Mouse (Mus musculus) forebrain, embryonic 15.5 days (tissue): ENCODE results near the gene Olfr1221. TPM values are rescaled to one million over a fixed set of nuclear protein-coding genes. Genes with fewer than 3 reads are reported as not detected.
"Not testable (repeated sequence)": the region's sequence is repeated elsewhere in the genome, so short reads cannot be mapped to it uniquely, and the experiment has no call there.

ENCODE experiments used
- ATAC-seq: fragments of 200-750 bp; cut with Nextera tagmentation; replicated peaks from 2 replicates; pipeline ENCODE4 v1.8.0; 2017; ENCODE audit warnings: mild to moderate bottlenecking, moderate TSS enrichment, moderate library complexity
- H3K27ac ChIP-seq: fragments of 300-500 bp; sonication (generic); replicated peaks from 2 replicates; pipeline ENCODE4 v1.5.1; 2015; ENCODE audit warnings: mild to moderate bottlenecking, inconsistent platforms
- H3K27me3 ChIP-seq: fragments of 300-500 bp; sonication (generic); 2 replicates; pipeline ENCODE4 v1.6.1; 2015; ENCODE audit warnings: inconsistent platforms
- H3K36me3 ChIP-seq: fragments of 300-500 bp; sonication (generic); 2 replicates; pipeline ENCODE4 v1.6.1; 2015; ENCODE audit warnings: mild to moderate bottlenecking, inconsistent platforms
- H3K4me1 ChIP-seq: fragments of 300-500 bp; sonication (generic); 2 replicates; pipeline ENCODE4 v1.6.1; 2015; ENCODE audit warnings: inconsistent platforms
- H3K4me2 ChIP-seq: fragments of 300-500 bp; sonication (generic); replicated peaks from 2 replicates; pipeline ENCODE4 v1.6.1; 2015; ENCODE audit warnings: mild to moderate bottlenecking, inconsistent platforms
- H3K4me3 ChIP-seq: fragments of 300-500 bp; sonication (generic); 2 replicates; pipeline ENCODE4 v1.5.1; 2015; ENCODE audit warnings: mild to moderate bottlenecking, inconsistent platforms
- H3K9ac ChIP-seq: fragments of 300-500 bp; sonication (generic); replicated peaks from 2 replicates; pipeline ENCODE4 v1.6.1; 2015; ENCODE audit warnings: mild to moderate bottlenecking, inconsistent platforms
- H3K9me3 ChIP-seq: fragments of 300-500 bp; sonication (generic); 2 replicates; pipeline ENCODE4 v1.6.1; 2016; ENCODE audit warnings: inconsistent platforms
- WGBS: fragments of 180-500 bp; shearing (Covaris S2); methylation state at CpG from one replicate; pipeline ENCODE4 v1.1.7; 2015; ENCODE audit warnings: mixed read lengths; 5-methylcytosine and 5-hydroxymethylcytosine counted together
- polyA plus RNA-seq: library from polyadenylated mRNA; unstranded; fragments of >200 nt; fragmentation: Nextera tagmentation; extraction: Ambion mirVana; gene quantifications from 2 replicates; pipeline ENCODE4 v1.2.1, GENCODE M21; 2015

Gene Olfr1221
- polyA plus RNA-seq = not detected in 2 replicates

DNA sequence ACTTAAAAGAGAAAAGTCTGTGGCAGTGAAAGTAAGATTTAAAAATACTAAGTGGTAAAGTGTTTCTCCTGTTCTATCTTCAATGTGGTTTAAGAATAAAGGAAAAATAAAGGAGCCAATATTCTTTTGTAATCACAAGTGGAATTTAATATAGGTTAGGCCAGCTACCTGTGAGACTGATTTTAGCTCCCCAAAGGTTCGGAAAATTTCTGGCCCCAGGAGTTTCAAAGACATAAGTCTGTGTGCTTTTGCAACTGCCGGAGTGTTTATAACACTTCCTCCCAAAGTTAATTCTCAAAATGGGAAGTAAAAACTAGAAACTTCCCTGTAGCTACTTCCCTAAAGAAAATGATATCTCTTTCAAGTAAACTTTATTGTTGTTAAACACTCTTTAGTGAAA is at the start of gene Olfr1221:
Olfr1221 (minus strand) TSS at position 101 of the 400 bp plus-strand sequence.
- H3K27me3 ChIP-seq = no peaks in the 10 kb centered on the region
- no peak within 1 kb of the TSS for H3K27ac ChIP-seq
- no peaks in the 10 kb centered on the region for H3K9me3 ChIP-seq
- ATAC-seq = no peak
- H3K36me3 ChIP-seq = no peaks in the 10 kb centered on the region
- no peaks in the 10 kb centered on the region for H3K4me1 ChIP-seq
- WGBS = 93% methylated on average over 2 of the region's 2 CpGs
- H3K9ac ChIP-seq = no peak within 1 kb of the TSS
- H3K4me3 ChIP-seq = no peak within 1 kb of the TSS
- H3K4me2 ChIP-seq = no peak within 1 kb of the TSS

DNA sequence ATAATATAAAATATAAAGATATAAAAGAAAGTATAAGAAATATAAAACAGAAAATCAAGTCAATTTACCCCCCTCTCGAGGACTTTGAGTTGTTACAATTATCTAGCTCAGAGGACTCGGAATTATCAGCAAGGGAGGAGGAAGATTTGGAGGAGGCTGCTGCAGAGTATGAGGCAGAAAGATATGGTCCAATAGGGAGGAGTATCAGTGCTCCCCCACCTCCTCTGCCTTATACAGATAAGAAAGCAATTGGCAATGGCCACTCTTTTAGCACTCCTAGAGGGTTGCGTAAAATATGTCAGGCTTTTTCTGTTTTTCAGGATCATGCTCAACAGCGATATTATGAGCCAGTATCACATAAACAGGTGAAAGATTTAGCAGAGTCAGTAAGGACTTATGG is 47.6 kb upstream of the Olfr1221 start:
- not testable (repeated sequence) for H3K9me3 ChIP-seq, H3K4me3 ChIP-seq, H3K4me1 ChIP-seq, H3K27me3 ChIP-seq, H3K27ac ChIP-seq, ATAC-seq, H3K4me2 ChIP-seq, H3K36me3 ChIP-seq, H3K9ac ChIP-seq
- WGBS = 91% methylated on average over 4 of the region's 4 CpGs

DNA sequence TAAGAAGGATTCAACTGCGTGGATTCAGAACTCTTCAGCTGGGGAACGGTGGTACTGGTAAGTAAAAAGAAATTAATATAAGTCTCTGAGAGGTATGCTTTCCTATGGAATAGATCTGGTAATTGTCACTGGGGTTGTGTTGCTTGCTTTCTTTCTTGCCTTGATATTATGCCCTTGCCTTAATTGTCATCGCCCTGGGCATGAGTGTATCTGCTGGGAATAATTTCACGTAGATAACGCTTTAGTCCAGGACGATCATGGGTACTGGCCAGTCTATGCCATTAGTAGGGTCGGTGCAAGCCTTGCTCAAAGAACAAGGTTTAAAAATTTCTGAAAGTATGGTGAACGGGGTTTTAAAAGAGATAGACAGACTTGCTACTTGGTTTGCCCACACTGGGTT is 46.9 kb upstream of the Olfr1221 start, which contains the start of gene Olfr1224-ps1:
Olfr1224-ps1 (minus strand) TSS at position 101 of the 400 bp plus-strand sequence.
- H3K4me1 ChIP-seq, H3K9me3 ChIP-seq, H3K4me2 ChIP-seq, H3K27me3 ChIP-seq, ATAC-seq, H3K9ac ChIP-seq, H3K36me3 ChIP-seq, H3K27ac ChIP-seq, H3K4me3 ChIP-seq: not testable (repeated sequence)
- WGBS = 96% methylated on average over 8 of the region's 8 CpGs

DNA sequence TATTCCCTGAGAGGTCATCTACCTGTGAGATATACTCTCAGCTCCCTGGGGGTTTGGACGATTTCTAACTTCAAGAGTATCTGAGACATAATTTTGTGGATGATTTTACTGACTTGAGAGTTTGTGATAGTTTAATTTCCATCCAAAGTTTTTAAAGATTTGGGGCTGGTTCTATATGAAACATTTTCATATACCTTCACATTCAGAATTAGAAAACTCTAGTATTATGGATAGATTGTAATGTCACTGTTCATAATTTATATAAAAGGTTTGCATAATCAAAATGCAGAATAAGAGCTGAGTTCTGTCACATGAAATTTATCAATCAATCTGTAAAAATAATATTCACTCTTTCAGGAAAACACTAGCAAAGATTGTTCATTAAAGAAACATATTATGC is 34.4 kb upstream of the Olfr1221 start, which contains the start of gene Olfr1223:
Olfr1223 (minus strand) TSS at position 101 of the 400 bp plus-strand sequence.
- no peaks in the 10 kb centered on the region for H3K27me3 ChIP-seq
- H3K4me3 ChIP-seq = no peak within 1 kb of the TSS
- no peak within 1 kb of the TSS for H3K27ac ChIP-seq
- no peaks in the 10 kb centered on the region for H3K9me3 ChIP-seq
- no peak within 1 kb of the TSS for H3K4me2 ChIP-seq
- no peaks in the 10 kb centered on the region for H3K4me1 ChIP-seq
- 80% methylated on average over 1 of the region's 1 CpGs for WGBS
- no peak for ATAC-seq
- no peaks in the 10 kb centered on the region for H3K36me3 ChIP-seq
- no peak within 1 kb of the TSS for H3K9ac ChIP-seq

DNA sequence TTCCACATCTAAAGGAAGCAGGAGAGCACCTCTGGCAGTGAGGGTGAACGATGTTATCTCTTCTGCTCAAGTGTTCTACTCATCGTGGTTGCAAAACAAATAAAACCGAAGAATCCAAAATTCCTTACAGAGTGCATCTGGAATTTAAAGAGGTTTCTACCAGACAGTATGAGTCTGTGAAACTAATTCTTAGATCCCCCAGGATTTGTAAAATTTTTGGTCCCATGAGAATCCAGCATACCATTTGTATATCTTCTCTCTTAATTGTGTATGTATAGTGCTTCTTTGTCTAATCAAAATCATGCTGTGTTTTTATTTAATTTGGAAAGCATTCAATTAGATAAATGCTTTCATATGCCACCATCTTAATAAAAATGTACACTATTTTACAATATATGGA is 15.9 kb upstream of the Olfr1221 start, which contains the start of gene Olfr1222:
Olfr1222 (minus strand) TSS at position 101 of the 400 bp plus-strand sequence.
- WGBS = 84% methylated on average over 3 of the region's 3 CpGs
- no peaks in the 10 kb centered on the region for H3K27me3 ChIP-seq
- no peak within 1 kb of the TSS for H3K4me2 ChIP-seq
- H3K4me1 ChIP-seq = no peaks in the 10 kb centered on the region
- H3K36me3 ChIP-seq = no peaks in the 10 kb centered on the region
- H3K4me3 ChIP-seq = no peak within 1 kb of the TSS
- no peak for ATAC-seq
- no peak within 1 kb of the TSS for H3K27ac ChIP-seq
- no peaks in the 10 kb centered on the region for H3K9me3 ChIP-seq
- H3K9ac ChIP-seq = no peak within 1 kb of the TSS

DNA sequence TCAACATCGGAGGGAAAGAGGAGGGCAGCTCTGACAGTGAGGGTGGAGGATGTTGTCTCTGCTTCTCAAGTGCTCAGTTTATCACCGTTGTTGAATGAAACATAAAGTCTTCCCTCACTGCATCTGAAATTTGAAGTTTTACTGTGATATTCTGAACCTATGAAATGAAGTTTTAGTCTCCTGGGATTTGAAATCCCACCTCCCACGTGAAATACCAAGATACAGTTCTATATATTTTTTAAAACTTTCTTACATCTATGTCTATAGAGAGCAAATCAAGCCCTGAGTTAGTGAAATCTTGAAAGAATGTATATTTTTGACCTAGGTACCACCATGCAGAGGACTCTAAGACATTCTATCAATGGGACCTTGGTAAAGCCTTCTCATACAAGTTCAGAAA is 10.3 kb downstream of the Olfr1221 start, which contains the start of gene Olfr1220:
Olfr1220 (minus strand) TSS at position 101 of the 400 bp plus-strand sequence.
- no peaks in the 10 kb centered on the region for H3K4me1 ChIP-seq
- H3K9me3 ChIP-seq = no peaks in the 10 kb centered on the region
- no peak for ATAC-seq
- H3K27ac ChIP-seq = no peak within 1 kb of the TSS
- H3K4me3 ChIP-seq = no peak within 1 kb of the TSS
- no peak within 1 kb of the TSS for H3K4me2 ChIP-seq
- no peaks in the 10 kb centered on the region for H3K27me3 ChIP-seq
- no peak within 1 kb of the TSS for H3K9ac ChIP-seq
- WGBS = 82% methylated on average over 3 of the region's 3 CpGs
- no peaks in the 10 kb centered on the region for H3K36me3 ChIP-seq

DNA sequence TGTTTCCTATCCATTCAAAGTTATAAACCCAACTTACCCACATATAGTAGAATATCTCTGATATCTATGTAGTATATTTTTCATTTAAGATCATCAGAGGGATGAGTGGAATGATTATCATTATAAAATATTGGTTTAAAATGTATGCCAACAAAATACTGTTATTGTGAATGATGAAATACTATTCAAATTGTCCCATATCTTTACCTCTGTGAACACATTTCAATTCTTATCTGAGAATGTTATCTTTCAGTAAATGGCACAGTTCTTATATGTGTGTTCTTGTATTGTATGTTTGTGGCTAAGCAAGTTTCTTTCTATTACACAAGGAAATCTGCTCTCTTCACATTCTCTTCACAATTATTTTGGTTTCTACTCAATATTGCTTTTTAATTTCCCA is 11.4 kb downstream of the Olfr1221 start:
- Histone ChIP-seq H3K27ac (no peak overlapping the region), H3K4me3 (no peak overlapping the region), H3K4me1 (no peaks in the 10 kb centered on the region), H3K36me3 (no peaks in the 10 kb centered on the region), H3K27me3 (no peaks in the 10 kb centered on the region), H3K4me2 (no peak overlapping the region), H3K9me3 (no peaks in the 10 kb centered on the region), H3K9ac (no peak overlapping the region)
- ATAC-seq = no peak

DNA sequence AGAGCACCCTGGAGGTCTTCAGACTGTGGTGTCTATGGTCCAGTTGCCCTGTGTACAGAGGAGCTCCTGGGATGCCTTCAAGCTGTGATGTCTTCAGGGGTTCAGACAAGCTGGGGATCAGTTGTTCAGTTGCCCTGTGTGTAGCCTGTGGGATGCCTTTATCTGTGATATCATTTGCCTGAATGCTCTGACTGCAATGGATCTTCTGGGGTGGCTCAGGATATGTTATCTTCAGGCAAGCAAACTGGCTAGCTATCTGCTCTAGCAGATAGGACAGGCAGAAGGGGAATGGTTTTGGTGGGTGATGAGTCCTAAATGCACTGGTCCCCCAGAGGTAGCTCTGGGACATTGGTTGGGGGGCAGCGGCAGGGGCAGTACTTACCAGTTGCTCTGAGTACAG is 23.2 kb downstream of the Olfr1221 start:
- H3K4me3 ChIP-seq = no peak overlapping the region
- H3K27ac ChIP-seq = no peak overlapping the region
- H3K4me2 ChIP-seq = no peak overlapping the region
- H3K36me3 ChIP-seq = no peaks in the 10 kb centered on the region
- H3K27me3 ChIP-seq = no peaks in the 10 kb centered on the region
- 100% methylated on average over 1 of the region's 1 CpGs for WGBS
- H3K9ac ChIP-seq = no peak overlapping the region
- H3K4me1 ChIP-seq = no peaks in the 10 kb centered on the region
- no peaks in the 10 kb centered on the region for H3K9me3 ChIP-seq
- no peak for ATAC-seq

DNA sequence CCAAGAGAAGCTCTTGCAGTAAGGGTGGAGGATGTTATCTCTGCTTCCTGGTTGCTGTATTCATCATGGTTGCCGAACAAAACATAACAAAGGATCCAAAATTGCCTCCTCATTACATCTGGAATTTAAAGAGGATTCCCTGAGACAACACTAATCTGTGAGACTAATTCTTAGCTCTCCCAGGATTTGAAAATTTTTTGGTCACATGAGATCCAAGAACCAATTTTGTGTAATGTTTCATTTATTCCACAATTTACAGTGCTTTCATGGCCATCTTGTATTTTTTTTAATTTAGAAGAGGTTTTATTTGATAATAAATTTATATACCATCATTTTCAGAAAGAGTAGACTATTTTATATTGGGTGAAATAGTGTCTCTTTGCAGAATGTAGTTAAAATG is 33.7 kb downstream of the Olfr1221 start, which contains the start of gene Olfr1219:
Olfr1219 (minus strand) TSS at position 101 of the 400 bp plus-strand sequence.
- Histone ChIP-seq H3K27ac (no peak within 1 kb of the TSS), H3K27me3 (no peaks in the 10 kb centered on the region), H3K9me3 (no peaks in the 10 kb centered on the region), H3K4me3 (no peak within 1 kb of the TSS), H3K9ac (no peak within 1 kb of the TSS), H3K4me2 (no peak within 1 kb of the TSS), H3K4me1 (no peaks in the 10 kb centered on the region), H3K36me3 (no peaks in the 10 kb centered on the region)
- 82% methylated on average over 1 of the region's 1 CpGs for WGBS
- no peak for ATAC-seq

DNA sequence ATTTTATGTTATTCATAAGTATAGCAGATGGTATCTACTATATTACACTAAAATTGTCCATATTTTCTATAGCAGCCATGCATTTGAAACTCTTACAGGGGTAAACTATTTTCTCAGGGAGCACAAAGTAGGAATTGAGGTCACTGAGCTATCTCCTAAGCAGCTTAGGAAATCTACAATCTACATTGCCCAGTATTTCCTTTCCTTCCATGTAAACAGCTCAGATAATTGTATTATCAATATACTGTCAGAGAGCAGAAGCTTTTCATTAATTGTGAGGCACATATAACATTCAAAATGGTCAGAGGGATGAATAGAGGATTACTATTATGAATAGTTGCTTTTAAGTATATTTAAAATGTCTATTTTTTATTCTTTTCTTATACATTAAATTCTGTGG is 35.6 kb downstream of the Olfr1221 start:
- H3K4me2 ChIP-seq = no peak overlapping the region
- H3K4me3 ChIP-seq = no peak overlapping the region
- ATAC-seq = no peak
- no peaks in the 10 kb centered on the region for H3K4me1 ChIP-seq
- no peaks in the 10 kb centered on the region for H3K9me3 ChIP-seq
- H3K27me3 ChIP-seq = no peaks in the 10 kb centered on the region
- no peaks in the 10 kb centered on the region for H3K36me3 ChIP-seq
- H3K27ac ChIP-seq = no peak overlapping the region
- no peak overlapping the region for H3K9ac ChIP-seq

DNA sequence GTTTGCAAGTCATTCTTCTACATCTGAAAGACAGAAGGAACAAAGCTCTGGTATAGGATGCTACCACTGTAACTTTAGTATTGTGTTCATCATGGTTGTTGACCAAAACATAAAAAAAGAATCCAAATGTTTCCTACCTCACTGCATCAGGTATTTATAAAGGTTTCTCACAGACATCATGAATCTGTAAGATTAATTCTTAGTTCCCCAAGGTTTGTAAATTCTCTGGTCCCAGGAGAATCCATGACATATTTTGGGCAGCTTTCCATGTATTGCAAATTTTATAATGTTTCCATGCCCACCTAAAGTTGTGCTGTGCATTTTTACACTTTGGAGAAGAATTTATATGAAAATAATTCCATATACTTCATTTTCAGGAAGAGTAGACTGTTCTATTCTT is 56.0 kb downstream of the Olfr1221 start, which contains the start of gene Olfr1218:
Olfr1218 (minus strand) TSS at position 101 of the 400 bp plus-strand sequence.
- ATAC-seq = no peak
- Histone ChIP-seq H3K36me3 (no peaks in the 10 kb centered on the region), H3K9me3 (no peaks in the 10 kb centered on the region), H3K4me2 (no peak within 1 kb of the TSS), H3K4me3 (no peak within 1 kb of the TSS), H3K9ac (no peak within 1 kb of the TSS), H3K4me1 (no peaks in the 10 kb centered on the region), H3K27me3 (no peaks in the 10 kb centered on the region), H3K27ac (no peak within 1 kb of the TSS)
